Mouse (Mus musculus) heart, postnatal 36 days (tissue): ENCODE data around the gene Arl13b. TPM values are rescaled to one million over a fixed set of nuclear protein-coding genes. Genes with fewer than 3 reads are reported as not detected.

Experiments used
- DNase-seq, 2 experiments: peaks; one replicate each; pipeline ENCODE4 v3.0.0; 2021 to 2022
- intact Hi-C: fragments of 180-260 bp; cut with DNase I; formaldehyde crosslinking; loops from one replicate; pipeline ENCODE4 v1.15.1; 2025
- total RNA-seq, 2 experiments: library from RNA; stranded (reverse); gene quantifications; 2 replicates each; pipeline ENCODE4 v1.2.3; 2021

Gene Arl13b
- total RNA-seq, result 1 to 10 TPM; 8.2 to 10.0 TPM

DNA sequence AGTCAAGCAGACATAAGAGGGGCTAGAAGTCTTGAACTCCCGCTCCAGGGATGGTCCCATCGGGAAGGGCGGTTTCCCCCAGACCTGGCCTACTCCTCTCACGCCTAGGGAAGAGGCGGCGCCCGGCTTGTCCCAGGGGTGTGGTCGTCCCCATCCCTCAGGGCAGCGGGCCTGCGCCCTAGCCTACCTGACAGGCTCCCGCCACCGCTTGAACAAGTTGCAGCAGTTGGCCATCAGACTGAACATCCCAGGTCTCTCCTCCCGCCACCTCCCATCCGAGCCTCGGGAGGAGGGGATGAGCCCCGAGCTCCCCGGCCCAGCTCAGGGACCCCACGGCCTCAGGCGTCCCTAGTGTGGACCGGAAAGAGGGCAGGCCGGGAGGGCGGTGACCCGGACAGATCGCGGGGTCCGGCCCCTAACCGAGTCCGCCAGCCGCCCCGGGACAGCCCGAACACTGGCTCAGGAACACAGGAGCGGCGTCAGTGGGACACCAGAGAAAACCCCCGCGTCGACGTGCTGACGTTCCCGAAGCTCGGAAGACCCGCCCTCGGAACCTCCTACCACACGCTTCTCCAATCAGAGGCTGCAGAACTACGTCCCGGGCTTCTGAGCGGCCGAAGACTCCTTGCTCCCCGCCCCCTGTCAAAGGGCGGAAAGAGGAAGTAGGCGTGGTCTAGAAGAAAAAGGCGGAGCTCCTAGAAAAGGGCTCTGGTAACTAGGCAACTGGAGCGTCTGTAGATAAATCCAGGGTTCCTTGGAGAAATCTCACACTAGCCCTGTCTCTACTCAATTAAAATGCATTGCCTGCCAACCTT is at the start of gene Arl13b:
Gene Arl13b (minus strand): TSS at position 543 of the 815 bp plus-strand sequence.
- intact Hi-C loops, result no loop called here
- DNase-seq, result peak; percentile 90 to 91

DNA sequence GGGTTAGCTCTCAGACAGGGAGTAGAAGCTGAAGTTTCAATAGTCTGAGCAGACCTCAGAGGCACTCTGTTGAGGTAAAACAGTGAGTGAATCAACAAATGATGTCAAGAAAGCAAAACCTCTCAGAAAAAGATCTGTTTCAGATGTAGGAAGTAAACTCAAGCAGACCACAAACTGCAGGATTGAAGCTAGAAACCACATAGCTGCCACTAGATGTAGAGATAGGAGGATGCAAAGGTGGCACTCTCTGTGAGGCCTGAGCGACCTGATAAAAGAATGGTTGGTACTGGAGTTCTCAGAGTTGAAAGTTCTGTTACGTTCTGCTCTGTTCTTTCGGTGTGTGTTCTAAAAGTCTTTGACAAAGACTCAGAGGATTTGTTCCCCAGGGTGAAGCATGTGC is 49.0 kb upstream of the Arl13b start:
- intact Hi-C loops, result no loop called here
- no peak for DNase-seq

DNA sequence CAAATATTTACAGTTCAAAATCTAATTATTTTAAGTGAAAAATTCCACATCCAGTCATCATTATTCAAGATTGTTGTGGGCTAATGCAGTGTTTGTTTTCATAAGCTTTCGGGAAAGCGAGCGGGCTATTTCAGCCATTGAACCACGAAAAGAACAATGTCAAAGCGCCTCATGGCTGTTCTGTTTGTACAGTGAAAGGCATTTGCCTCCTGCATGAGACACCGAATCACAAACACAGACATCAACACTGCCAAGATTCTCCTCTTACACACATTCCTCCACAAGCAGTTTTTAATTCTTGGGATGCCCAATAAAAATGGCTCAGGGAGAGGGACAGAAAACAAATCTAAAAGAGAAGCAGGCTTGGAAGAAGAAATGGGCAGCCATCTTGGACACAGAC is 27.2 kb upstream of the Arl13b start:
- intact Hi-C loops, result no loop called here
- no peak for DNase-seq

DNA sequence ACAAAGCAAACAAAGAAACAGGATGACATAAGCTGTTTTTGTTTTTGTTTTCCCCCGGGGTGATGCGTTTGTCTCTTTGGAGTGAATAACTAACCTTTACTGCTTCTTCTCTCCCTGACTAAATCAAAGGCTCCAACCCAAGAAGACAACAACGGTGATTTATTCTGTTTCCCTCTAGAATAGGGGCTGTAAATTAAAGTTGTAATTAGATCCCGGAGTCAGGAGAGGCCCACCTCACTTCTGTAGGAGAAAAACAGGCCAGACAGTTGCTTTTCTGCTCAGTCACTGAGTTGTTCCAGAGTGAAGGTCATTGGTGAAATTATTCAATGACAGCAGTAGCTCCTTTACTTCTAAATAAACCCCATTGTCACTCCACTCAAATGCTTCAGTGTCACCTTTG is 26.3 kb upstream of the Arl13b start:
- no peak for DNase-seq
- intact Hi-C loops, result no loop called here

DNA sequence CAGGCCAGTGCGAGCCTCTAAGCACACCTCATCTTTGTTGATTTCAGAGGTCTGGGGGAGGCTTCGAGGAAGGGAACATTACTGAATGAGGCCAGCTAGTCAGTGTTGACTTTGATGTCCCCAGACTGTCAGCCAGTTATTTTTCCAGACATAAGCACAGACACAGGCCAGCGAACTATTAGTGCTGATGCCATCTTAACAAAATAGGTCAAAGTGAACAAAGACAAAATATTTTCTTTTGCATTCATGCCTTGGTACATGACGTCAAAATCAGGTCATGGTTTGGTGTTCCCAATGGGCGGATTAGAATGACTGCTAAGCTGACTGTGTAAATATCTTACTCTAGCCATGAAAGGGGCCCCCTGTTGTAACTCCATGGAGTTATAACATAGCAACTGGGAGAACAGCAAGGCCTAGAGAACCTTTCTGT is 25.9 kb upstream of the Arl13b start:
- intact Hi-C loops, result no loop called here
- DNase-seq, result no peak

DNA sequence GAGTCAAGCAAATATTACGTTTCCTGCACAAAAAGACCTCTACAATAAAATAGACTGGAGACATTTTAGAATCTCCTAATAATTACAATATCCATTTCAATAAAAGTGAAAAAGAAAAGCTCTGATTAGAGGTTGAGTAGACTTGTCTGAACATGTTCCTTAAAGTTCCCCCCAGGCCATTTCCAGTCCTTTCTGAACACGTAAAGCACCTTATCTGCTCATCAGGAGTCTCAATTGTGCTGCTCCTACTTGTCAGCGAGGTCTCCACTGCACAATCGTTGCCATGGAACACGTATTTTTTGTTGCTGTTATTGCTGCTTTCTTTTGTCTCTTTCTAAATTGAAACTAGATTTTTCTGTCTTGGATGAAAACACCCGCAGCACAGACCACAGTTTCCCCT is 14.6 kb upstream of the Arl13b start:
- no peak for DNase-seq
- intact Hi-C loops, result no loop called here

DNA sequence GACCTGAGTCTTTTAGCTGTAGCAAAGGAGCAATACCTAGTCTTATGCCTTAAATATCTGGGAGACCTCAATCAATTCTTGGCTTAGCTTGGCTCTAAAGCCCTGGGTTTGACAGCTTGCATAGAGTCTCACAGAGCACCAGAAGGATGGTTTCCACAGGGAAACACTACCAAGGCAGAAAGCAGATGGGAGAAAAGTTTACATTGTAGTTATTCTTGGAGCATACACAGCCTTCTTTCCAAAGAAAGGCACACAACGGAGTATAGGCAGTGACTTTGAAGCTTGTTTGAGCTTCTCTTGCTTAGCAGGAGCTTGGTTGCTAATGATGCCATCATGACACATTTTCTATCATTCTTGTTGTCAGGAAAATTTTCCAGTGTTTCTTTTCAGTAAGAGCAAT is 13.3 kb upstream of the Arl13b start:
- intact Hi-C loops, result no loop called here
- DNase-seq, result no peak

DNA sequence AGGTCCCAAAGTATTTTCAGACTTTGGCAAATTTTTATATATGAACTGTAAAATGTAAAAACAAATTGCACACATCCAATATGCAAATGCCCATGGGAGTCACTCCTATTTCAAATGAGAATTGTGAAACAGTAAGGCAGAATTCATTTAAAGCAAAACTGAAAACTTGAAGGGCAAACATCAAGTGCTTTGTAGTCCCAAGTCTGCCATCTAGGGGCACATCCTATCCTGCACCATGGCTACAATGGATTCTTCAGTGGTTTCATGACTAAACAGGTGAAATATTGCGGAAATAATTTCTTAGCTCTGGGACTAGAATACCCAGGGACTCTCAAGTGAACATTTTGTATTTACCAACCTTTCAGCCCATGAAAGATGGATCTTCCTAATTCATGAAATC is 11.2 kb upstream of the Arl13b start:
- DNase-seq, result no peak
- intact Hi-C loops, result loop anchor here (10.0 kb wide), 1 partner anchor 1997 kb away; the partner anchor contains the start of genes Cggbp1 and Zfp654

DNA sequence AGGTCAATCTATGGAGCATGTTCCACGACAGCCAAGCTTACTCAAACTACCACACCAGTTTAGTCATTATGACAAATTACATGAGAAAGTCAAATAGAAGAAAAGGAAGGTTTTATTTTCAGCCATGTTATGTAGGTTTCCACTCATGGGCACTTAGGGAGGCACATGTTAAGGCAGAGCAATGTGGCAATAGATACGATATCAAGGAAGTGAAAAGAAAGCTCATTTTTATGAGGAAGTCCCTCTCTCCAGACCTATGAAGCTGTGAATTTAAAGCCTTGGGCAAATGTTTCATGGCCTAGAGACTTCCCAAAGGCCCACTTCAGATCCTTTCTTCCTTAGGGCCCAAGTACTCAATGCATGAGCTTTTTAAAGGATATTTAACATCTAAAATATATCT is 10.7 kb upstream of the Arl13b start:
- no peak for DNase-seq

DNA sequence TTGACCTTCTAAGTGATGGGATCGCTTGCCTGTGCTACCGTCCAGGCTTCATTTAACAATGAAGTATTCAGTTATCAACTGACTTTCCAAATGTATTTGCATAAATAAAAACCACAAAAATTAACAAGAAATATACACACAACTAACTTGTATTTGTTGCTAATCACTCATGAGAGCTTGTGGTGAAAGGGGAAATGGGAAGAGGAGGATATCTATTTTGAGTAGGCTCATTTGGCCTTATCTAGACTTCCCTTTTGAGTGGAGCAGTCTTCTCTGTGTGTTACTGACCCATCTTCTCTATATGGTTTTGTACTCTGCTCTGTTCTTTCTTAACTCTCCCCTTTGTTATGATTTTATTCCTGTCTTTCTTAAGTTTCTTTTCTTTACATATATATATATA is 9.4 kb upstream of the Arl13b start:
- intact Hi-C loops, result loop anchor here (10.0 kb wide), 1 partner anchor 1999 kb away; the partner anchor contains the start of genes Cggbp1 and Zfp654
- no peak for DNase-seq

More for the DNA sequence above, 10.7 kb upstream of the Arl13b start:
- intact Hi-C loops, result loop anchor here (10.0 kb wide), 1 partner anchor 1997 kb away; the partner anchor contains the start of genes Cggbp1 and Zfp654

DNA sequence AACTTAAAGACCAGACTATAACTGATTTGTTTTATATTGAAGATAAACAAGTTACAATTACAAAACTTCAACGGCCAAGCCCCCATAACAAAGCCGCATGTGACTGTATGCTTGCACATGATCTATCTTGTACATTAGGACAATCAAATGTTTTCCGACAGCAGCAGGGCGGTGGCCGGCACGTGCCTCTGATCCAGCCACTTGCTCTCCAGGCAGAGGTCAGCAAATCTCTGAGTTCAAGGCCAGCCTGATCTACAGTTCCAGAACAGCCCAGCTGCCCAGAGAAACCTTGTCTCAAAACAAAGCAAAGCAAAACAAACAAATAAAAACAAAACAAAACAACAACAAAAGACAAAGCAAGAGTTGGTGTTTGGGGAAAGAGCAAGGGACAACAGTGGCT is 8.5 kb upstream of the Arl13b start:
- no peak for DNase-seq
- intact Hi-C loops, result loop anchor here (10.0 kb wide), 1 partner anchor 1999 kb away; the partner anchor contains the start of genes Cggbp1 and Zfp654

DNA sequence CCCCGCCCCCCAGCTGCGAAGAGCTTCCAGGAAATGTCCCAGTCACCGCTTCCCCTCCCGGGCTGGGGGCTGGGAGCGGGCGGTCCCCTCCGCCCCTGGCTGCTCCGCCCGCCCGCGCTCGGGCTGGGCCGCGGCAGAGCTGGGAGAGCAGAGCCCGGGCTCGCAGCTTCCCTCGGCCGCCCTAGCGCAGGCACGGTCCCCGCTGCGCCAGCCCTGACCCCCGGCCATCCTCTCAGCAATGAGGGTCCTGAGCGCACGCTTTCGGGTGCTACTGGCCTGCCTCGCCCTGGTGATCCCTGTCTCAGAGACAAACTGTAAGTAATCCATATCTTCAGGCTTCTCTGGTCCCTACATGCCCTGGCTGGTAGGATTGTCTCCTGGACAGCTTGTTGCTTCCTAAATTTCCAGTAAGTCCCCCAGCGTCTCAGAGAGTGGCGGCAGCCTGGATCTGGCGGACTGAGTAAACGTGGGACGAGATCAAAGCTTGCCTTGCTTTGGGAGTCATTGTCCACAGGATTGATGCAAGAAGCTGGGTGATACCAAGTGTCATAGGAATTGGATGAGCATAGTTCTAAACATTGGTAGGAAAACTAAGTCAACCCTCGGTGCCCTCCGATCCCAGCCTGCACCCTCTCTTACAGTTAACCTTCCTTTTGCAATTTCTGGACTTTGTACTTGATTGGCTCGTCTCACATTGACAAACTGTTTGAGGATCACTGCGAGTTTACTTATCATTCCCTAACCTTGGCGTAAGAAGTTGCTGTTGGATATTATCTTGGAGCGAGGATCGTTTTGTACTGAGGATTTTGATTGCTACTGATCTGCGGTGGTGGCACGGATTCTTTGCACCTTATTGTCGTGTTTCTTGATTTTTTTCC is 7.6 kb upstream of the Arl13b start, which contains the start of gene Pros1:
Gene Pros1 (plus strand): TSS at position 117 of the 878 bp plus-strand sequence.
- peak; percentile 75 to 81 for DNase-seq
- intact Hi-C loops, result loop anchor here (10.0 kb wide), 1 partner anchor 2000 kb away; the partner anchor contains the start of genes Cggbp1 and Zfp654

DNA sequence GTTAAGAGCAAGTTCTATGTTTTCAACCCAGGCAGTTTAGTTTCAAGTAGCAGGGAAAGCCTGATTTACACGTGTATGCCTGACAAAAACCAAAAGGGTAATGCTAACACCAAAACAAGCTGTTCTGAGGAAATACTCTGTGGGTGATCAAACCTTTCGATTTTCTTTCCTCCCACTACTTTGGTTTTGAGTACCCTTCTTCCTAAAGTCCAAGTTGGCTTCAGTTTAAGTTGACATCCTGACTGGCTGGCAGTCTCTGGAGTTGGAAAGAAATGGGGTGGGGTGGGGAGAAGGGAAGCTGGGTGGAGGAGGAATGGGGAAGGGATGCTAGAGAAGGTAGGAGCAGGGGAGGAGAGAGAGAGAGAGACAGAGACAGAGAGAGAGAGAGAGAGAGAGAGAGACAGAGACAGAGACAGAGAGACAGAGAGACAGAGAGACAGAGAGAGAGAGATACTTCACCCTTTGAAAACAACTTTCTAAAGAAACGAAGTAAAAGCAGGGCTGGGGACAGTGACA is 6.8 kb upstream of the Arl13b start:
- intact Hi-C loops, result loop anchor here (10.0 kb wide), 1 partner anchor 2001 kb away; the partner anchor contains the start of genes Cggbp1 and Zfp654

DNA sequence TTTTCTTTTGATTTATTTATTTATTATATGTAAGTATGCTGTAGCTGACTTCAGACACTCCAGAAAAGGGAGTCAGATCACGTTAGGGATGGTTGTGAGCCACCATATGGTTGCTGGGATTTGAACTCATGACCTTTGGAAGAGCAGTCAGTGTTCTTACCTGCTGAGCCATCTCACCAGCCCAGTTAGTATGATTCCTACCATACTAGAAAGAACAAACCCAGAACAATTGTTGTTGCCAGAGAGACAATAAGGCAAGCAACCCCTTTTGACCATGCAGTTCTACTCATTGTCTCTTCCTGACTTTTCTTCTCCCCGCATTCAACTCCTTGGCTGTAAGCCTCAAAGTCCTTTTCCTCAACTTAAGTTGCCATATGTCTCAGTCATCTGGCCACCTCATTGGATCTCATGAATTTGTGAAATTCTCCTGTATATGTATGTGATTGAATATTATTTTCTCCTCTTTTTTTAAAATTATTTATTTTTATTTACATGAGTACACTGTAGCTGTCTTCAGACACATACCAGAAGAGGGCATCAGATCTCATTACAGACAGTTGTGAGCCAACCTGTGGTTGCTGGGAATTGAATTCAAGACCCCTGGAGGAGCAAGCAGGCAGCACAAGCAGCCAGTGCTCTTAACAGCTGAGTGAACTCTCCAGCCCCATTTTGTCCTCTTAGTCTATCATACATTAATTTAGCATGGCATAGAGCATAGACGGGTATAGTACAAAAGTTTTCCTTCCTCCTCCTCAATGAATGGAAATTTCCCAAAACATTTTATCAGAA is 5.8 kb upstream of the Arl13b start:
- intact Hi-C loops, result loop anchor here (10.0 kb wide), 1 partner anchor 2002 kb away; the partner anchor contains the start of genes Cggbp1 and Zfp654
- no peak for DNase-seq

More for the DNA sequence above, 6.8 kb upstream of the Arl13b start:
- no peak for DNase-seq

DNA sequence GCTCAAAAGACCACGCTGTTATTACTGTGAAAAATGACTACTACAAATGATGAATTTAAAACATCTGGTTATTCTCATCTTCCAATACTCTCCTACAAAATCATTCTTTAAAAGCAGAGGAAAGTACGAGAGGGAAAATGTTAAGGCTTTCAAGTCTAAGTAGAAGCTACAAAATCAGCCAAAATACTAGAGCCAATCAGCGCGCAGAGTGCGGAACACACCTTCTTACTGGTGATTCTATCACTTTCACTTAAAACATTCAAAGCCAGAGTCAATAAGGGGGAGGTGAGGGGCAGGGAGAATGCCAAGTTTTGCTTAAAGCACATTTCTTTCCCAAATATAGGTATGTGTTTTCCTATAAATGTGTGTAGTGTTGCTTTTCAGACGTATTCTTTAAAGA is 1.5 kb downstream of the Arl13b start:
- DNase-seq, result no peak
- intact Hi-C loops, result no loop called here

DNA sequence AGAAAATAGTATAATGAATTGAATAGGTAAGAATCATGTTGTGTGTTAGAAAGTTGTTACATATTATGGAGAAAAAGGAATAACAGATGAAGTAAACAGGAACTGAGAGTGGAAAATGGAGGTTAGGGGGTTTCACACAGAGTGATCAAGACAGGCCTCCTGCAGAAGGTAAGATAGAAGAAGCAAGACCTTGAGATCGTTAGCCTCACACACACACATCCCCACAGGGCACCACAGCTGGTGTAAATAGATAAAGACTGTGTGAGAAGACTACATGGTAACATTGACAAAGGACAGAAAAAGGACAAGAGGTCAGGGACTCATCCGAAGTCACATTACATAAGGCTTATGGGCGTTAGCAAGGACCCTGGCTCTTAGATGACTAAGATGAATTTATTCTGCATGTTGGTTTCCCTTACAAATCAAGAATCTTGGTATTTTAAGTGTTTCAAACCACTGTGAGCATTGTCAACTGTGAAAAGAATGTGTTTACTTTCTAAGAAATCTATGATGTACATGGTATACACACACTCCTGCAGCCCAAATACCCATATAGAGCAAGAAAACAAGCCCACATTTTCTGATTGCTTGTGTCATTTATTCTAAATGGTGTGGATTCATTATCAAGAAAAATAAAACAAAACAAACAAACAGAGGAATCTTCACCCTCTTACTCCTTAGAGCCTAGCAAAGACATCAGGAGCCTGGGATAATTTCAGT is 12.7 kb downstream of the Arl13b start:
- intact Hi-C loops, result no loop called here
- DNase-seq, result no peak

DNA sequence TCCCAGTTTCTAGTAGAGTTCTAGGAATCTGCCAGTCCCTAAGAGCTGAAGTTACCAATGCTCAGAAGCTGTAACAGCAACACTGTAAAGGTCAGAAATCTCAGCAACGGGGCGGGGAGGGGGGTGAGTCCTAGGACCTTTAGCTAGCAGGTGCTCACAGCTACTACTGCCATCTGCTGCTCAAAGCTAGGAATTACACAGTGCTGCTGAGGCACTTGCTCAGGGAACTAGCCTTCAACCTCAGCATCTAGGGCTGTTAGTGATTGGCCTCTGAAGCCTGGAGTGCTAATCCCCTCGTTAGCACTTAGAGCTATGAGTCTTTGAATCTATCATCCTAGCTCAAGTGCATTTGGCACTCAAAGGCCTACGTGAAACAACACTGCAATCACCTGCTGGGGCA is 14.4 kb downstream of the Arl13b start:
- intact Hi-C loops, result no loop called here
- peak; percentile 29 to 33 for DNase-seq

DNA sequence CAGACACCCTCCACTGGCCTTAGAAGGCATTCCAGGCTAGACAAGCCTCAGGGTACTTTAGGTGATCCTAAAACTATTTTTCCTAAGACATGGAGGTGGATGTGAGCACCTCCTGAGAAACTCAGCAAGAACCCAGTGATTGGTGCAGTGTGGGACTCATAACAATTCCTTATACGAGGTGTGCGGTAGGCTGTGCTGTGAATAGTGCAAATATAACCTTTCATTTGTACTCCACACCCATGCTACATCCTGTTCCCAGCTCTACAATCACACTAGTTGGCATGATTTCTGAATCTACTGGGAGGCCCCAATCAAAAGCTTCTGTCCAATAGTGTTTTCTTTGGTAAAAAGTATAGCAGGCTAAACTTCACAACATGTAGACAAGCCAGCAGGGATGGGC is 14.8 kb downstream of the Arl13b start:
- intact Hi-C loops, result no loop called here
- no peak for DNase-seq
